Mouse (Mus musculus) bone marrow, adult 2 months (tissue): ENCODE data around the gene Stpg1.

Experiments
- CTCF ChIP-seq: fragments of 200-500 bp; IDR thresholded peaks from 2 replicates; pipeline ENCODE4 v1.5.1; 2011; ENCODE audit warnings: low read length, control low read depth; ENCODE audit not compliant: control insufficient read depth, insufficient read depth
- POLR2A ChIP-seq: fragments of 200-500 bp; IDR thresholded peaks from 2 replicates; pipeline ENCODE4 v1.6.1; 2011; ENCODE audit warnings: low read depth, mild to moderate bottlenecking, control low read depth, low read length, borderline replicate concordance; ENCODE audit not compliant: control insufficient read depth

GRCm38 (mm10) chr4:135493691-135494520 lies 684 bp upstream of the Stpg1 start:
- TF ChIP-seq POLR2A (no peak), CTCF (peak; percentile 29; the same call in 1 of the 2 replicates)
